Mouse (Mus musculus): ENCODE data around the gene I0C0044D17Rik. TPM values are rescaled to one million over a fixed set of nuclear protein-coding genes. Genes with fewer than 3 reads are reported as not detected.

The I0C0044D17Rik gene
- not detected for polyA plus RNA-seq (2015; fragmentation: Illumina TruSeq; extraction: RNeasy Lipid Tissue Mini Kit (QIAGEN cat#74804); ENCODE audit: insufficient read depth, low read depth, low replicate concordance)

DNA sequence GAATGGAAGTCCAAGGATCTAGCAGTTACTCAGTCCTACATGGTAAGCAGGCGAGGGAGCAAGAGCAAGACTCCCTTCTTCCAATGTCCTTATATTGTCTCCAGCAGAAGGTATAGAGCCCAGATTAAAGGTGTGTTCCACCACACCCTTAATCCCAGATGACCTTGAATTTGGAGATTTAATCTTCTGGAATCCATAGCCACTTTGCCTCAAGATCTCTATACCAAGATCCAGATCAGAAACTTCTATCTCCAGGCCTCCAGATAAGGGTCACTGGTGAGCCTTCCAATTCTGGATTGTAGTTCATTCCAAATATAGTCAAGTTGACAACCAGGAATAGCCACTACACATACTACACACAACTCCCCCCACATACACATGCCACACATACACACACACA, at the start of gene I0C0044D17Rik:
Gene I0C0044D17Rik, minus strand, starts transcription at position 101 of the 400 bp plus-strand sequence.

DNA sequence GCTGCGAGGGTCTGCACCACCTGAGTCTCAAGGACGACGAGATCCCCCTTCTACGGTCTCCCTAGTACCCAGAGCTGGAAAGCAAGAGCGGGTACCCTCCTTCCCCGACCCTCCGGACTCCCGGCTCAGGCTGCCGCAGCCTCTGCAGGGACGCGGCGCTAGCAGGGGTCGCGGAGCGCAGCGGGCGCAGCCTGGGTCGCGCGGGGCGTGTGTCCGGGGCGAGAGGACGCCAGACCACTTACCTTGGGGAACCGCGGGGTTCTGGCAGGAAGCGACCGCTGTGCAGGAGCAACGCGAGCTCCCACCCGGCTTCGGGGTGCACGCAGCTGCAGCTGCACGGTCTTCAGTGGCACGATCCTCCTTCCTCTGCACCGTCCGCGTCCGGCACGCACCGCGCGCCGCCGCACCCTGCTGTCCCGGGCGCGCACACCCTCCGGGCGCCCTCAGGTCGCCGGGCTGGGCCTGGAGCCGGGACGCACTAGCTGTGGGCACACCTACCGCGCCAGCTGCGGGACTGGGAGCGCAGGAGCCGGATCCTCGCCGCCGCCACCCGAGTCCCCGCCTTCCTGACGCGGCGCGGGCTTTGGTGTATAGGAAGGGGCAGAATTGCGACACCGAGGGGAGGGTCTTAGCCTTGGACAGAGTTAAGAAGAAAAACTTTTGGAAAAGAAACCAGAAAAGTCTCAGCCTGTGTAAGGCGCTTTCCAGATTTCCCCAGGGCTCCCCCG, 6.3 kb downstream of the I0C0044D17Rik start, which contains the start of gene Kank4:
Gene Kank4, minus strand, starts transcription at position 354 of the 728 bp plus-strand sequence.

Other genes with a start within 250 kb of the I0C0044D17Rik start
- gene L1td1, start 97.1 kb downstream of the I0C0044D17Rik start, polyA plus RNA-seq (2015; fragmentation: Illumina TruSeq; extraction: RNeasy Lipid Tissue Mini Kit (QIAGEN cat#74804); ENCODE audit: insufficient read depth, low read depth, low replicate concordance): not detected
- 0.87 TPM for gene Kank4, start 6.3 kb downstream of the I0C0044D17Rik start, polyA plus RNA-seq (2015; fragmentation: Illumina TruSeq; extraction: RNeasy Lipid Tissue Mini Kit (QIAGEN cat#74804); ENCODE audit: insufficient read depth, low read depth, low replicate concordance)
- gene Usp1, start 100.0 kb upstream of the I0C0044D17Rik start, polyA plus RNA-seq (2015; fragmentation: Illumina TruSeq; extraction: RNeasy Lipid Tissue Mini Kit (QIAGEN cat#74804); ENCODE audit: insufficient read depth, low read depth, low replicate concordance): 5.4 TPM
- gene Angptl3, start 207.1 kb upstream of the I0C0044D17Rik start, polyA plus RNA-seq (2015; fragmentation: Illumina TruSeq; extraction: RNeasy Lipid Tissue Mini Kit (QIAGEN cat#74804); ENCODE audit: insufficient read depth, low read depth, low replicate concordance): not detected